Mouse (Mus musculus): ENCODE data around the gene Prkn. TPM values are rescaled to one million over a fixed set of nuclear protein-coding genes. Genes with fewer than 3 reads are reported as not detected.

Gene Prkn
- total and polyA plus RNA-seq, 3 experiments, result 0.39 to 0.50 TPM; not detected in 1

- Histone ChIP-seq H3K27me3 (ENCODE audit: control insufficient read depth in 1 of 2, insufficient read depth in 2 of 2, low read length in 2 of 2) (no peaks in the 10 kb centered on the region), H3K27ac (ENCODE audit: control insufficient read depth, low read depth, low read length) (no peak overlapping the region), H3K4me3 (ENCODE audit: control insufficient read depth in 1 of 2, insufficient read depth in 1 of 2, low read depth in 2 of 2, low read length in 2 of 2) (no peak overlapping the region), H3K79me2 (ENCODE audit: control insufficient read depth, insufficient read depth, low read length, poor library complexity) (no peaks in the 10 kb centered on the region), H3K9ac (ENCODE audit: control insufficient read depth, low read depth, low read length, poor library complexity, severe bottlenecking) (no peak overlapping the region), H3K36me3 (ENCODE audit: control insufficient read depth in 1 of 2, insufficient read depth in 2 of 2, low read length in 2 of 2) (peaks cover 0 to 14% of the 10 kb centered on the region in 2 experiments; a peak in 2 of 4 replicates), H3K4me1 (ENCODE audit: control insufficient read depth in 1 of 2, insufficient read depth in 2 of 2, low read length in 2 of 2) (peaks cover 0 to 24% of the 10 kb centered on the region in 2 experiments; a peak in 2 of 4 replicates), H3K9me3 (replicated peaks; ENCODE audit: insufficient read depth, low read length) (no peaks in the 10 kb centered on the region)
- no peak for TF ChIP-seq RAD21 (IDR thresholded peaks at IDR 0.05; ENCODE audit: low read depth, low read length)
- 0 out of 2 replicates have a peak, but pooled peaks have one; percentile 14 for TF ChIP-seq MYB (IDR thresholded peaks at IDR 0.05; ENCODE audit: low read depth, low read length)
- peak; percentile 49; the same call in 1 of the 2 replicates for TF ChIP-seq SIN3A (IDR thresholded peaks at IDR 0.05; ENCODE audit: low read length)
- TF ChIP-seq EP300 (IDR thresholded peaks at IDR 0.05; ENCODE audit: low read depth in 1 of 2, low read length in 2 of 2), result peak; percentile 40 to 55; a peak in 3 of 4 replicates
- peak; percentile 64 for TF ChIP-seq MXI1 (IDR thresholded peaks at IDR 0.05; ENCODE audit: low read depth, low read length)
- 0 out of 2 replicates have a peak, but pooled peaks have one; percentile 63 for TF ChIP-seq RCOR1 (IDR thresholded peaks at IDR 0.05; ENCODE audit: low read depth, low read length)
- peak; percentile 87 for TF ChIP-seq GATA1 (IDR thresholded peaks at IDR 0.05; ENCODE audit: low read depth, low read length)
- no peak for TF ChIP-seq POLR2AphosphoS2 (IDR thresholded peaks at IDR 0.05; ENCODE audit: low read length)
- peak; percentile 79 for DNase-seq (ENCODE audit: low read depth, low spot score)
Observed at GRCm38 (mm10) chr17:12042561-12043256, 1202.5 kb downstream of the Prkn start.

DNA sequence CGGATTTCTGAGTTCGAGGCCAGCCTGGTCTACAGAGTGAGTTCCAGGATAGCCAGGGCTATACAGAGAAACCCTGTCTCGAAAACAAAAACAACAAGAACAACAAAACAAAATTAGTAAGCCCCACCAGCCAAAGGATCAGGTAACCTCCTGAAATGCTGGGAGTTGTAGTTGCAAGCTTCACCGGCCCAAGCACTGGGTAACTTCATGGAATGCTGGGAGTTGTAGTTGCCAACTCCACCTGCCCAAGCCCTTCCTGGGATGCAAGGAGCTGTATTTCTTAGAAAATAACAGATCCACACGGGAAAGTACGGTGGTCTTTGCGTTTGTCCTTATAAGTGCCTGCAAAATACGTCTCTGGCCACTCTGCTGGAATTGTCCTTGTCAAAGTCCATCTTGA is 1204.0 kb downstream of the Prkn start:
- no peak for DNase-seq (ENCODE audit: low read depth, low spot score)
- H3K4me3 ChIP-seq (ENCODE audit: control insufficient read depth in 1 of 2, insufficient read depth in 1 of 2, low read depth in 2 of 2, low read length in 2 of 2), result no peak overlapping the region
- H3K27me3 ChIP-seq (ENCODE audit: control insufficient read depth in 1 of 2, insufficient read depth in 2 of 2, low read length in 2 of 2), result no peaks in the 10 kb centered on the region
- TF ChIP-seq POLR2A (IDR thresholded peaks at IDR 0.05; ENCODE audit: control insufficient read depth in 1 of 2, insufficient read depth in 1 of 2, low read depth in 1 of 2, low read length in 2 of 2, poor library complexity in 1 of 2), result no peak
- TF ChIP-seq POLR2AphosphoS5 (IDR thresholded peaks at IDR 0.05; ENCODE audit: borderline replicate concordance, low read depth, low read length), result no peak
- TF ChIP-seq ZNF384 (IDR thresholded peaks at IDR 0.05; ENCODE audit: low read depth, low read length), result no peak
- TF ChIP-seq USF2 (IDR thresholded peaks at IDR 0.05; ENCODE audit: borderline replicate concordance in 1 of 2, insufficient read depth in 1 of 2, low read depth in 1 of 2, low read length in 2 of 2), result no peak
- TF ChIP-seq ZC3H11A (IDR thresholded peaks at IDR 0.05; ENCODE audit: low read depth, low read length), result no peak
- no peak for TF ChIP-seq E2F4 (IDR thresholded peaks at IDR 0.05; ENCODE audit: borderline replicate concordance, low read depth, low read length)
- TF ChIP-seq USF1 (IDR thresholded peaks at IDR 0.05; ENCODE audit: low read depth, low read length), result no peak
- no peak for TF ChIP-seq CHD1 (IDR thresholded peaks at IDR 0.05; ENCODE audit: low read depth, low read length)
- TF ChIP-seq MYC (IDR thresholded peaks at IDR 0.05; ENCODE audit: low read depth, low read length), result no peak
- no peak for TF ChIP-seq RCOR1 (IDR thresholded peaks at IDR 0.05; ENCODE audit: low read depth, low read length)
- TF ChIP-seq GATA1 (IDR thresholded peaks at IDR 0.05; ENCODE audit: low read depth, low read length), result no peak
- no peak for TF ChIP-seq SIN3A (IDR thresholded peaks at IDR 0.05; ENCODE audit: low read length)
- no peak for TF ChIP-seq EP300 (IDR thresholded peaks at IDR 0.05; ENCODE audit: low read depth in 1 of 2, low read length in 2 of 2)
- no peak for TF ChIP-seq KAT2A (conservative IDR thresholded peaks at IDR 0.05; ENCODE audit: low read depth, low read length)
- TF ChIP-seq GABPA (IDR thresholded peaks at IDR 0.05; ENCODE audit: low read depth, low read length), result no peak
- TF ChIP-seq JUND (IDR thresholded peaks at IDR 0.05; ENCODE audit: low read depth, low read length), result no peak
- H3K27ac ChIP-seq (ENCODE audit: control insufficient read depth, low read depth, low read length), result no peak overlapping the region
- no peaks in the 10 kb centered on the region for H3K9me3 ChIP-seq (replicated peaks; ENCODE audit: insufficient read depth, low read length)
- no peaks in the 10 kb centered on the region for H3K79me2 ChIP-seq (ENCODE audit: control insufficient read depth, insufficient read depth, low read length, poor library complexity)
- H3K9ac ChIP-seq (ENCODE audit: control insufficient read depth, low read depth, low read length, poor library complexity, severe bottlenecking), result no peak overlapping the region
- peaks cover 0 to 12% of the 10 kb centered on the region in 2 experiments; a peak in 2 of 4 replicates for H3K36me3 ChIP-seq (ENCODE audit: control insufficient read depth in 1 of 2, insufficient read depth in 2 of 2, low read length in 2 of 2)
- H3K4me1 ChIP-seq (ENCODE audit: control insufficient read depth in 1 of 2, insufficient read depth in 2 of 2, low read length in 2 of 2), result peaks cover under 1 to 25% of the 10 kb centered on the region in 2 experiments; a peak in 3 of 4 replicates

All from MEL (cell line).